Mouse (Mus musculus) ZHBTc4 (cell line): Measurements from ENCODE around the gene Rcor1.
A peak's percentile ranks its signal among the peaks of the same experiment; 100 is the strongest.
"Not testable (repeated sequence)": the region's sequence is repeated elsewhere in the genome, so short reads cannot be mapped to it uniquely, and the experiment has no call there.

ENCODE experiments used
- DNase-seq: peaks from one replicate; pipeline ENCODE4 v3.0.0-alpha.2; 2011; ENCODE audit warnings: low read depth, low spot score

Rcor1 gene

GRCm38 (mm10) chr12:111069299-111069698 is 30.1 kb downstream of the Rcor1 start:
- DNase-seq, result not testable (repeated sequence)

- no peak for DNase-seq
Observed at GRCm38 (mm10) chr12:111071009-111071408, 31.9 kb downstream of the Rcor1 start.

GRCm38 (mm10) chr12:111071477-111072152 is 32.5 kb downstream of the Rcor1 start:
- DNase-seq, result peak; percentile 56

GRCm38 (mm10) chr12:111076385-111076965 is 37.3 kb downstream of the Rcor1 start:
- DNase-seq, result no peak

- no peak for DNase-seq
Observed at GRCm38 (mm10) chr12:111085579-111085978, 46.4 kb downstream of the Rcor1 start.

- DNase-seq, result no peak
Observed at GRCm38 (mm10) chr12:111087066-111087465, 47.9 kb downstream of the Rcor1 start.

- peak; percentile 83 for DNase-seq
Observed at GRCm38 (mm10) chr12:111088186-111088585, 49.0 kb downstream of the Rcor1 start.

- DNase-seq, result no peak
Observed at GRCm38 (mm10) chr12:111088731-111089141, 49.6 kb downstream of the Rcor1 start.

GRCm38 (mm10) chr12:111089145-111089544 is 50.0 kb downstream of the Rcor1 start:
- DNase-seq, result no peak

GRCm38 (mm10) chr12:111090801-111091200 is 51.6 kb downstream of the Rcor1 start:
- no peak for DNase-seq

- no peak for DNase-seq
Observed at GRCm38 (mm10) chr12:111091981-111092380, 52.8 kb downstream of the Rcor1 start.

- DNase-seq, result no peak
Observed at GRCm38 (mm10) chr12:111094073-111094472, 54.9 kb downstream of the Rcor1 start.

- DNase-seq, result no peak
Observed at GRCm38 (mm10) chr12:111095086-111095485, 55.9 kb downstream of the Rcor1 start.

- no peak for DNase-seq
Observed at GRCm38 (mm10) chr12:111096249-111096648, 57.1 kb downstream of the Rcor1 start.

- no peak for DNase-seq
Observed at GRCm38 (mm10) chr12:111097036-111097435, 57.9 kb downstream of the Rcor1 start.

- DNase-seq, result no peak
Observed at GRCm38 (mm10) chr12:111111176-111111575, 72.0 kb downstream of the Rcor1 start.

- no peak for DNase-seq
Observed at GRCm38 (mm10) chr12:111114593-111114992, 75.4 kb downstream of the Rcor1 start.

- no peak for DNase-seq
Observed at GRCm38 (mm10) chr12:111119506-111120085, 80.4 kb downstream of the Rcor1 start.

- DNase-seq, result no peak
Observed at GRCm38 (mm10) chr12:111120976-111121645, 82.0 kb downstream of the Rcor1 start.

- peak; percentile 87 for DNase-seq
Observed at GRCm38 (mm10) chr12:111122332-111122852, 83.2 kb downstream of the Rcor1 start.

GRCm38 (mm10) chr12:111124601-111125260 is 85.6 kb downstream of the Rcor1 start:
- DNase-seq, result no peak

GRCm38 (mm10) chr12:111125666-111126065 is 86.5 kb downstream of the Rcor1 start:
- DNase-seq, result no peak
